Mouse (Mus musculus) neutrophil, adult 5-6 weeks (primary cell): ENCODE measurements around the gene Tmod2. TPM values are rescaled to one million over a fixed set of nuclear protein-coding genes. Genes with fewer than 3 reads are reported as not detected.
"Not testable (repeated sequence)": the region's sequence is repeated elsewhere in the genome, so short reads cannot be mapped to it uniquely, and the experiment has no call there.

Experiments used
- ATAC-seq: fragments of 151-379, 151-347 bp; 2 replicates; pipeline ENCODE4 v1.8.0; 2017; ENCODE audit warnings: mild to moderate bottlenecking, moderate TSS enrichment; ENCODE audit not compliant: insufficient number of reproducible peaks, poor library complexity, low FRiP score, severe bottlenecking; ENCODE audit errors: extremely low read depth
- total RNA-seq: library from RNA; stranded (forward); fragments of 200-1000 nt; gene quantifications from 2 replicates; pipeline ENCODE4 v1.2.3, GENCODE M21; 2017

The Tmod2 gene
- total RNA-seq: under 0.01 TPM in 1 of 2 replicates, not detected in the other

DNA sequence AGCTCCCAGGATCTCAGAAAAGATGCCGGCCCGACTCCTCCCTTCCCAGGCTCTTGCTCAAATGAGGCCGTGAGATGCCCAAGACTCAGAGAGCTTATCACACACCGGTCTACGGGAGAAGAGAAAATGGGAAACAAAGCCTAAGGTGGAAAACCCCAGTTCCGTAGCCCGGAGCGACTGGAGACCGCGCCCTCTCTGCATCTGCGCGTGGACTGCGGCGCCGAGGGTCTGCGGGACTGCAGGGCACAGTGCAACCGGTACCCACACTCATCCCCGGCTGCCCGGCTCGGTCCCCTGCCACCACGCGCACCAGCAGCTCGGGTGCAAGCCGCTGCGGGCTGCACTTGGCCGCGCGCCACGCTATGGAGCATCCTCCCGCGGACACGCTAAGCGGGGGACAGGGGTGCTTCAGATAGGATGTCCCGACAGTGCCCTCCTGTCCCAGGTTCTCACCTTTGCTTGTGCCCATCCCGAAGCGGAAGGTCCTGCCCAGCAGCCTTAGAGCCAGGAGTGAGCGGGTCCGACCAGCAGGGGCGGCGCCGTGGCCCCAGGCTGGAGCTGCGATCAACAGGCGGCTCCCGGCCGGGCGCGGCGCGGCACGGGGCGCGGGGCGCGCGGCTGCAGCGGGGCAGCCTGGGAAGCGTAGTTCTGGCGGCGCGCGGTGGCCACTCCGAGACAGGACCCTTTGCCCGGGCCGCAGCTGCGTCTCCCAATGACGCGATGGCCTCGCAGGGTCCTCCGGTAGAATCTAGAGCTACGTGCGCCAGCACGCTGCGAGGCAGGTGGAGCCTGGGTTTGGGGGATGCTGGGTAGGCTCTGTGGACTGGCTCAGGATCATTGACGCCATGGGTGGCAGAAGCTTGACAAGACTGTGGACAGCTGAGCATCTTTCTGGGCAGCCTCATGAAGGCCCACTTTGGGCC is at the start of gene Tmod2:
Gene Tmod2 (minus strand): TSS at position 755 of the 923 bp plus-strand sequence.
- ATAC-seq: no peak

DNA sequence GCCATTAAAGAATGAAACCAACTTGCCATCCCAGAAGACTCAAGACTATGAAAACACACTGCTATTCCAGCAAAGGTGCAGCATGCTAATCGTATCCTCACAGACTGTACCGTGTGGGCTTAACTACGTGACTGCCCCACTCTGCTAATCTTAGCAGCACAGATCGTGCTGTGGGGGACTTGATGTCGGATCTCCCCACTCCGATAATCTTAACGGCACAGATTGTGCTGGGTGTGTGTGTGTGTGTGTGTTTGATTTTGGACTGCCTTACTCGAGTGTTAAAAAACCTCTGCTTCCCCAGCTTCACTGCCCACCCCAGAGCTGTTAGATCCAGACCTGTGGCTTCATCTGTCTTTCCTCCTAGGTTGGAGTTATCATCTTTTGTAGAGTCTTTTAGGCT is 49.8 kb upstream of the Tmod2 start:
- ATAC-seq: no peak

DNA sequence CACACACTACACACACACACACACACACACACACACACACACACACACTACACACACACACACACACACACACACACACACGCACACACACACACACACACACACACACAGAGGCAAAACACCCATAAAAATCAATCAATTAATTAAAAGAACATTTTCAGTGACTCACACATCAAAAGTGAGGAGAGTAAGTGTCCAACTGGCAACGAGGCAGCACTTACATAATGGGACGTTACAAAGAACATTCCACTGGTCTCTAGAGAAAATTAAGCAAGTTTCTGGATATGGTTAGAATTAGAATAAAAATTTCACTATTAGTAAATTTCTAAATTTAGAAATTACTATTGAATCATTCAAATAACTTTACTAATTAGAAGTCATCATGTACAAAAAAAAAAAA is 45.3 kb upstream of the Tmod2 start:
- not testable (repeated sequence) for ATAC-seq

DNA sequence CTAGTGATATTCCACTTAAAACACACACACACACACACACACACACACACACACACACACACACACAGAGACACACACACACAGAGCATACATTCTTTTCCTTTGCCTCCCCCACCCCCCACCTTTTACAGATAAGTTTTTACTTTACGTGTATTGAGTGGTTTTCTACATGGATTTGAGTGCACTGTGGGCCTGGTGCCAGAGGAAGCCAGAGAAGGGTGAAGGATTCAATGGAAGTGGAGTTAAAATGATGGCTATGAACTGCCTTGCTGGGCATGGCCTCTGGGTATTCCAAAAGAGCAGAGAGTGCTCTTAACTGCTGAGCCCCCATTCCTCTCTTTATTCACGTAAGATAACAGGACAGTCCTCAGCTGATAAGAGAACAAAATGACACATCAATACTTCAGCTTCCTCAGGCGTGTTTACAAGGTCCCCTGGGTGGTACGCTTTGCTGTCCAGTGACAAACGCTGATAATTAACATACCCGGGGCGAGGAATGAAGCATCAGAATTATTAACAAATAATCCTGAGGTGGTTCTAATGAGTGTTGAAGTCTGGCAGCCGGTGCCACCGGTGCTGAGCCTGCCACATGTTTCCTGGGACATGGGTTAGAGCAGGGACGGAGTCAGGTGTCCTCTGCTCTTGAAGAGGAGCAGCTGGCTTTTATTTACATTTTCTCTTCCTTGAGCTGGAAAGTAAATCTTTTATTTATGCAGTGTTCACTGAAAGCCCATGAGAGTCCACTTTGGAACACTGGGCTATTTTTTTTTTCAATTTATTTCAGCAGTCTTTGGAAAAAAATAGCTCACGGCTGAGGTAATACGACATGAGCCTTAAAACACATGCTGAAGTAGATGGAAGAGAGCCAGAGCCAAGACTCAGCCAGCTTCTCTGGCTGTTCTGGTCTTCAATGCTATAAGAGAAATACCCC is 43.1 kb upstream of the Tmod2 start:
- no peak for ATAC-seq

DNA sequence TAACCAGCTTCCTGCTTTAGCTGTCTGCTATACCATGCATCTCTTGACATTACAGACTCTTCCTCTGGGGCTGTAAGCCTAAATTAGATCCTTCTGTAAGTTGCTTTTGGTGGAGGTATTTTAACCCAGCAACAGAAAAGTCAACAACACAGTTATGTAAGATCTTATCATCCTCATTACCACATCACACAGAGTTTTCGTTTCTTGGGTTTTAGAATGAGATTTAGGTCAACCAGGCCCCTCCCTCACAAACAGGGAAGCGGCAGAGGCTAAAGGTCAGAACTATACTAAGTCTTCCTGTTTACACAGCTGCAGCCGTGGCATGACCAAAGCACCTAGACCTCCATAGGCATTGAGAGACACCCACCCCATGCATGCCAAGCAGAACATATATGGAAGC is 34.3 kb upstream of the Tmod2 start:
- no peak for ATAC-seq

DNA sequence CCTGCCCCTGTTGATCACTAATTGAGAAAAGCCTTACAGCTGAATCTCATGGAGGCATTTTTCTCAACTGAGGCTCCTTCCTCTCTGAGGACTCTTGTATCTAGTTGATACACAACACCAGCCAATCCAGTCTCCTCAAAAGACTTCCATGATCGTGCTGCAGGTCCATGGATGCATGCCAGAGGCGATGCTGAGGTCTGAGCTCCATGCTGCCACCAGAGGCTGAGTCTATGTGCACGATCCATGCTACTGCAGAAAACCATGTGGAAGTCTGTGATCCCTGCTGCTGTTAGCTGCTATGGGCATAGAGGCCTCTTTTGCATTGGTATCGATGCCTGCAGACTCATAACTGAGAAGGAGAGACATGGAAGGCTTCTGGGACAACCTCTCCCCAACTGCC is 23.1 kb upstream of the Tmod2 start:
- no peak for ATAC-seq

DNA sequence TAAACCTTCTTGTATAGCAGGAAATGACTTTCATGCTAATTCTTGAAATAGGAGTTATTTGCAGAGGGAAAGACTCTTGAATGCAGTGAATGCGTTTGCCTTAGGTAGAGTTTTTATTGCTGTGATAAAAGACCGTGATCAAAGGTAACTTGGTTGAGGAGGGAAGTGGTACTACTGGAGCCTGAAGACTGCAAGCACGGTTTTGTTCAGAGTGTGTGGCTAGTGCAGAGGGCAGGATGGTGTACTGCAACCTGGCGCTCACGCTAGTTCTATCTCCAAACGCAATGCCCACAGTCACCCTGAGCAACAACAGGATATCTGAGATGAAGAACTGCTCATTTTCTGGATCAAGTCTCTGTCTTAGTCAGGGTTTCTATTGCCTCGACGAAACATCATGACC is 22.5 kb upstream of the Tmod2 start:
- ATAC-seq: no peak

DNA sequence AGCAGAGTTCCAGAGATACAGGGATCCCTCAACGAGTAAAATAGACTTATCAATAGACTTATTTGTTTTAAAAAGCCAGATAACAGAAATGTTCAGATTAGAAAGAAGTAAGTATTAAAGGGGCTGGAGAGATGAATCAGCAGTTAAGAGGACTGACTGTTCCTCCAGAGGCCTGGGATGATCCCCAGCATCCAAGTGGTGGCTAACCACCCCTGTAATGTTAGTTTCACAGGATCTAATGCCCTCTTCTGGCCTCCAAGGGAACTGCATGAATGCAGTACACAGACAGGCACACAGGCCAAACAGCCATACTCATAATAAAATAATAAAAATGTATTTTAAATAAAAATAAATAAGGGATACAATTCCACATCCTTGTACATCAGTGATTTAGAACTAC is 21.8 kb upstream of the Tmod2 start:
- ATAC-seq: no peak

DNA sequence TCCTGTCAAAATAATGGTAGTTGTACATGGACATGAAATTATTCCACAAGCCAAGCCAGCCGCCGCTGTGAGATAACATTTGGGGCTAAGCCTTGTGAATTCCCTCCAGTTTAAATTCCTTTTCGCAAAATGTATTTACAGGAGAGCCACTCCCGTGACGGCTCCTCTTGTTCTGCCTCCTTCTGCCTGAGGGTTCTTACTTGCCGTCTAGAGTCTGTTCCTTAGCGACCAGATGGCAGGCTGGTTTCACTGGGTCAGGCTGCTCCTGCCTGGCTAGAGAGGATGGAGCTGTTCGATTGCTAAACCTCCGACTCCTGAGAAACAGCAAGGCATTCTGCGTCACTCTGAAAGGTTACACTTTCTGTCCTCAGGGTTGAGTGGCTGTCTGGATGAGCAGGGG is 21.0 kb upstream of the Tmod2 start:
- no peak for ATAC-seq

DNA sequence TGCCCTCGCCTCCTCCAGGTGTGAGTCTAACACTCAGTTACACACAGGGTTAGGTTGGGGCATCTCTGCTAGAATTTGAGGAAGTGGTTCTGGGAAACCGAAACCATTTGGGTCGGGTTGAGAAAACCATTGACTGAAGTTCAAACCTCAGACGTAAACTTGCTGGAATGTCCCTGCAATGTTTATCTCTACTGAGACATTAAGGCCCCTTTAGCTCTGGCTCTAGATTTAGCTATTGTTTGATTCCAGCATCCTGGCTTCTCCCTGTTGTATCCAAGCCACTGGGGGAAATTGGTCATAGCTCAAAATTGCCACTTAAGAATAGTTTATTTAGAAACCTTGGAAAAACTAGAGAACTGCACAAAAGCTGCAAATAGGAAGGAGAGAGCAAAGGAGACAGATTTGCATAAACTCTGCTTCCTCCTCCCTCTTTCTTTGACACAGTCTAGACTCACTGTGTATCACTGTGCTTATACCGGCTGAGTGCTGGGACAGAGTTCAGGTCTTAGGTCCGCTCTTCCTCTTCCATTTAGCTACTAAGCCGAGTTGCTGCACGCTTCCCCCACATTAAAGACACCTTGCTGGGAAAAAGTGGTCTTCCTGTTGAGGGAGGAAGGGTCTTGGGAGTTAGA is 19.8 kb upstream of the Tmod2 start:
- 0 out of 2 replicates have a peak, but pooled peaks have one; percentile 13 for ATAC-seq

DNA sequence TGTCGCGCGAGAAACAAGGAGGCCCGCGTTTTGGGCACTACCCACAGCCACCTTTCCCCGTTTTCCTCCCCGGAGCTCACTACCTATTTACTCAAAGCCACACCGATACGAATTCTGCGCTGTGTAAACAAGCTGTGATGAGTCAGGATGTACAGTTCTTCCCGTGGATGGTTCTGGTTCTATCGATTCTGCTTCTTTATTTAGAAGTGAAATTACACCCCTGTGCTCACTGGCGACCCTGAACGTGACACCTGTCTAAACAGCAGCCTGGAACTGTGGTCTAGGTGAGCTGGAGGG is 15.1 kb upstream of the Tmod2 start:
- ATAC-seq: no peak

DNA sequence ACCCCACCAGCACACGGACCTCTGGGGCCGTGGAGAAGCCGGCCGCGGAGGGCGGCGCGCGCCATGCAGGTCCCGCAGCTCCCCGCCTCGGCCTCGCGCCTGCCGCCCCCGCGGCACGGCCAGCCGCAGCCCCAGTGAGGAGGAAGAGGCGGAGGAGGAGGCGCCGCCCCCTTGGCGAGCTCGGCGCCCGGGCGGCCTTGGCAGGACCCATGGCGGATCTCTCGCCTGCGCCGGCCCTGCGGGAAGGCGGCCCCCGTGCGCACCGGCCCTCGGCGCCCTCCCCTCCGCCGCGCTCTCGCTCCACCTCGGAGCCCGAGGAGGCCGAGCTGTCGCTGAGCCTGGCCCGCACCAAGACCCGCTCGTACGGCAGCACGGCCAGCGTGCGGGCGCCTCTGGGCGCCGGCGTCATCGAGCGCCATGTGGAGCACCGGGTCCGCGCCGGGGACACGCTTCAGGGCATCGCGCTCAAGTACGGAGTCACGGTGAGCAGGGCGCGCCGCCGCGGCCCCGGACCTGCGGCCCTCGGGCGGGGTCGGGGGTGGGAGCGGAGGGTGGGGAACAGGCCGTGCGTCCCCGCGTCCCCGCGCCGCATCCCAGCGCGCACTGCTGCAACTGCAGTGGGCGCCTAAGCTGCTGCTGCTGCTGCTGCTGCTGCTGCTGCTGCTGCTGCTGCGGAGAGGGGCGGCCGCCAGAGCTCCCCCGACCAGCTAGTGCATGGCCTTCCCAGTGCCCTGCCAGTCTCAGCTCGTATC is 14.6 kb upstream of the Tmod2 start, which contains the start of gene Lysmd2:
Gene Lysmd2 (plus strand): TSS at position 186 of the 752 bp plus-strand sequence.
- no peak for ATAC-seq

DNA sequence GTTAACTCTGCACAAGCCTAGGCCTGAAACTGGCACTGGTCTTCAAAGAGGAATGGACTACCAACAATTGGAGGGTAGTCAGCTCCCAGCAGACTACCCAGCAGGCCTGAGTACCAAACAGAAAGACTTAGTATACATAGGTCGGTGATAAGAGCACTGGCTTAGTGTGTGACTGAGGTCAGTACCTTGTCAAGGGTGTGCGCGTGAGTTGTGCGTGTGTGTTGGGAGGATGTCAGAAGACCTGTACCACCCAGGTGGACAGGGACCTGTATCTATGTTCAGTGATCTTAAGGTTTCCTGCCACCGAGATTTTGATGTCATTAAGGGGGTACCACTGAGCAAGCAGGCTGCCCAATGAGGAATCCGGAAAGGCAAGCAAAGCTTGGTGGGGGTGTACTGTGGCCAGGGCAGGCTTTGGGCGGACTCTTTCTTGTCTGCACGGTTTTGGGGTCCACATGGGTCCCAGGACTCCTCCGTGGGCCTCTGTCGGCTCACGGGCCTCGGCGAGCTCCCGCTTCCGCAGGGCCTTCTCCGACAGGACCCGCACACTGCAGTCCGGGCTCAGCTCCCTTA is 13.9 kb upstream of the Tmod2 start:
- no peak for ATAC-seq

DNA sequence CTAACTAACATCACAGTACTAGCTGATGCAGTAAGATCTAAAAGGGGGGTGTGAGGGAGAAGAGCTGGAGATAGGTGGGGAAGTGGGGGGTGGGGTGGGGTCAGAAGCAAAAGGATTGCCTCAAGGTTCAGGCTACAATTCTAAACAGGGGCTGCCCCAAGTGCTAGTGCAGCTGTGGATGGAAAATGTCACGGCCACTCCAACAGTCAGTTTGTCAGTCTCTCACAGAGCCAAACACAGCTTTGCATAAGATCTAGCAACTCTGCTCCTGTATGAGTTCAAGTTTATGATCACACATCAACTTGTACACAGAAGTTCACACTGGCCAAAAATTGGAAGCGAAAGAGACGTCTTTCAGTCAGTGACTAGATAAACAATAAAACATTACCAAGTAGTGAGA is 10.3 kb upstream of the Tmod2 start:
- no peak for ATAC-seq

DNA sequence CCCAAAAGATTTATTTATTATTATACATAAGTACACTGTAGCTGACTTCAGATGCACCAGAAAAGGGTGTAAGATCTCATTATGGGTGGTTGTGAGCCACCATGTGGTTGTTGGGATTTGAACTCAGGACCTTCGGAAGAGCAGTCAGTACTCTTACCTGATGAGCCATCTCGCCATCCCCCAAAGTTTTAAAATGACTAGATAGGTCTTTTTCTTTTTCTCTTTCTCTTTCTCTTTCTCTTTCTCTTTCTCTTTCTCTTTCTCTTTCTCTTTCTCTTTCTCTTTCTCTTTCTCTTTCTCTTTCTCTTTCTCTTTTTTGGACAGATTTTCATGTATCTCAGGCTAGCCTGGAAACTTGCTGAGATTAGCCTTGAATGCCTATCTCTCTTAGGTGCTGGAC is 8.6 kb upstream of the Tmod2 start:
- ATAC-seq: not testable (repeated sequence)

DNA sequence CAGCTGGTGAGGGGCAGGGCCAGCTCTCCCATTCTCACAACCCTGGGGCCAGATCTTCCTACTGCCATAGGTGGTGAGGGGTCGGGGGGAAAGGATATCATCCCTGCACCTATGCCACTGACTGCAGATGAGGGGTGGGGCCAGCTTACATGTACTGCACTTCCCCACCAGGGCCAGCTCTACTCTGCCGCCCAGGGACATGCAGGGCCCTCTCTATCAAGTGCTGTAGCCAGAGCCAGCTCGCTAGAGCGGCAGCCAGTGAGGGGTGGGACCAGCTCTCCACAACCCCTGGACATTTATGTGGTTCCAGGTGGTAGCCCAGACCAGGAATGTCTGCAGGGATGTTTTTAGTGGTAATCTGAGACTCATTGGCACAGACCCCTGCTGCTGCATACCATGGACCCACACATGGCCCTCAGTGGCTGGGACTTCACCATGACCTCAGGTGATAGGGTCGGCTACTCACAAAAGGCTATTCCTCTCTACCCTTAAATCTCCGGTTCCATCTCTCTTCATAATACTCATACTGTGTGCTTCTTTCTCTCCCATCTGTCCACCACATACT is 7.8 kb upstream of the Tmod2 start:
- ATAC-seq: no peak

DNA sequence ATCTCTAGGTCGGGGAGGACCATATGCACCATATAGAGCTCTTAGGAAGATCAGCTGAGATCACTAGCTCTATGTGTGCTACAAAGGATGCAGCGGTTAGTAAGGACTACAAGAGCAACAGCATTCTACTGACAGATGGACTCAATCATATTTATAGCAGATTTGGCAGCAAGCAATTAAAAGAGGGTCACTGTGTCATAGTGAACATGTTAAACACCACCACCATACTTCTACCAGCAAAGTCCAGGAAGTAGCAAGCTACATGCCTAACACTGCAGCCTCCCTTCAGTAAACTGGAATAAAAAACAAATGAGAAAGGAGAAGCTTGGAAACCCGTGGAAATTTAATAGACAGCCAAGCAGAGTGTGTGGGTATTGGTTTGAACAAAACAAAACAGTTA is 5.4 kb upstream of the Tmod2 start:
- no peak for ATAC-seq

DNA sequence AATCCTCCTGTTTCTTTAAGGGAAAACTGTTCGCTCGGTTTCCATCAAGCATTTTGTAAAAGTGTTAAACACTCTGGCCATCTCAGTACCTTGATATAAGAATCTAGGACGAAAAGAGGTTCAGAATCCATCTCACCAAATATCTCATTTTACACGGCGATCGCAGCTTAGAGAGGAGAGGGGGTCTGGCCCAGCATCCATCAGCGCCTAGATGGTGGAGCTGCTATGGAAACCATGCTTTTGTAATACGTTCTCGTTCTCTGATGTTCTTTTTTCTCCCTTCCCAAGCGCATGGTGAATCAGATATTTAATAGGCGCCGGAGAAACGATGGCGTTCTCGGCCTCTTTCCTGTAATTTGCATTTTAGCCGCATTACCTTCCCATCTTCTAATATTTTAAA is 1.2 kb downstream of the Tmod2 start:
- no peak for ATAC-seq
